Mouse (Mus musculus) lung, postnatal 0 days (tissue): ENCODE results near the gene Wipi1.
A peak's percentile ranks its signal among the peaks of the same experiment; 100 is the strongest.

ENCODE experiments used
- CTCF ChIP-seq: IDR thresholded peaks from 2 replicates; pipeline ENCODE4 v1.5.1; 2016; ENCODE audit warnings: antibody characterized with exemption, mild to moderate bottlenecking
- EP300 ChIP-seq: IDR thresholded peaks from 2 replicates; pipeline ENCODE4 v1.6.1; 2016; ENCODE audit warnings: antibody characterized with exemption, mild to moderate bottlenecking, control low read depth

GRCm38 (mm10) chr11:109627648-109628047, 15.9 kb upstream of the Wipi1 start:
- peak; percentile 65 for TF ChIP-seq CTCF
- TF ChIP-seq EP300, result no peak
